Mouse (Mus musculus) G1E (cell line): ENCODE data around the gene Rps6ka5.

Experiments
- CTCF ChIP-seq: IDR thresholded peaks from 2 replicates; pipeline ENCODE4 v1.5.1; 2012; ENCODE audit warnings: low read depth, low read length, inconsistent platforms, mixed read lengths
- GATA1 ChIP-seq: IDR thresholded peaks from 2 replicates; pipeline ENCODE4 v1.6.1; 2012; ENCODE audit warnings: borderline replicate concordance, low read length, inconsistent platforms, mixed read lengths
- GATA2 ChIP-seq: IDR thresholded peaks from 2 replicates; pipeline ENCODE4 v1.6.1; 2012; ENCODE audit warnings: low read depth, low read length, inconsistent platforms, borderline replicate concordance
- POLR2AphosphoS5 ChIP-seq: IDR thresholded peaks from 2 replicates; pipeline ENCODE4 v1.6.1; 2012; ENCODE audit warnings: low read depth, low read length, inconsistent platforms; ENCODE audit not compliant: insufficient replicate concordance
- TAL1 ChIP-seq: conservative IDR thresholded peaks from 2 replicates; pipeline ENCODE4 v1.6.1; 2012; ENCODE audit warnings: low read depth, low read length, inconsistent platforms, mixed read lengths

DNA sequence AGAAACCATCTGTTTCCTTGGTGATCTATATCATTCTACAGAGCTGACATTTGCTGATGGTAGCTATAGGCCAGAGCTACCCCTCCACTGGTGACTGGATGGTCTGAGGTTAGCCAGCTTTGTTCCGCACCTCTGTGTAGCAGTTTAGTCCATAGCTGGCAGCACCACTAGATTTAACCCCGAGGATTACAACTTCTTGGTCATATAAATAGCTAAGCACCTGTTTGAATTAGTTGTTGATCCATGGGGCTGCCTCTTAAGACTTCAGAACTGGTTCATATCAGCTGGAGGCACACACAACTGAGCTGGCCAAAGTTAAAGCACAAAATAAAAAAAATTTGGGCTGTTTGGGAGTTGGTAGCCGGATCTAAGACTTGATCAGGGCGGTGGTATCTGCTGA is 193.6 kb downstream of the Rps6ka5 start:
- TF ChIP-seq CTCF (no peak), GATA1 (no peak), TAL1 (no peak), GATA2 (no peak), POLR2AphosphoS5 (no peak)
